Mouse (Mus musculus): ENCODE data around the gene Gm28510. TPM values are rescaled to one million over a fixed set of nuclear protein-coding genes. Genes with fewer than 3 reads are reported as not detected.
"Not testable (repeated sequence)": the region's sequence is repeated elsewhere in the genome, so short reads cannot be mapped to it uniquely, and the experiment has no call there.

The Gm28510 gene
- polyA plus RNA-seq (2015; fragmentation: Nextera tagmentation; extraction: Ambion mirVana): not detected in 2 replicates

GRCm38 (mm10) chrY:10412437-10412836, at the start of gene Gm28510:
Gene Gm28510 (plus strand): TSS chrY:10412737.
- not testable (repeated sequence) for H3K27ac ChIP-seq (ENCODE audit: low read depth, low read length); H3K36me3 ChIP-seq (ENCODE audit: control insufficient read depth, insufficient read depth); H3K27me3 ChIP-seq (replicated peaks; ENCODE audit: control insufficient read depth, insufficient read depth, low read length); H3K4me2 ChIP-seq (replicated peaks; ENCODE audit: low read depth); H3K9ac ChIP-seq (ENCODE audit: low read depth, low read length); H3K4me3 ChIP-seq (ENCODE audit: low read depth, low read length); ATAC-seq; H3K9me3 ChIP-seq (ENCODE audit: control insufficient read depth); H3K4me1 ChIP-seq (replicated peaks; ENCODE audit: control insufficient read depth, insufficient read depth, low read length)
- WGBS: no CpG with 5 or more reads among the region's 6 CpGs

Other genes with a start within 250 kb of the Gm28510 start
- not detected in 2 replicates for gene Gm20834, start 88.1 kb upstream of the Gm28510 start, polyA plus RNA-seq (2015; fragmentation: Nextera tagmentation; extraction: Ambion mirVana)
- not detected in 2 replicates for gene Gm20737, start 123.3 kb downstream of the Gm28510 start, polyA plus RNA-seq (2015; fragmentation: Nextera tagmentation; extraction: Ambion mirVana)
- gene Gm21775, start 140.7 kb downstream of the Gm28510 start, polyA plus RNA-seq (2015; fragmentation: Nextera tagmentation; extraction: Ambion mirVana): not detected in 2 replicates
- not detected in 2 replicates for gene Gm21900, start 203.6 kb downstream of the Gm28510 start, polyA plus RNA-seq (2015; fragmentation: Nextera tagmentation; extraction: Ambion mirVana)

Measured in intestine, postnatal 0 days (tissue).